Mouse (Mus musculus) hindbrain, embryonic 16.5 days (tissue): ENCODE data around the gene Hist2h2ab. TPM values are rescaled to one million over a fixed set of nuclear protein-coding genes. Genes with fewer than 3 reads are reported as not detected.
"Not testable (repeated sequence)": the region's sequence is repeated elsewhere in the genome, so short reads cannot be mapped to it uniquely, and the experiment has no call there.

Experiments
- ATAC-seq: fragments of 200-750 bp; cut with Nextera tagmentation; 2 replicates; pipeline ENCODE4 v1.8.0; 2017; ENCODE audit warnings: moderate TSS enrichment, moderate library complexity
- H3K27ac ChIP-seq: fragments of 300-500 bp; sonication (generic); 2 replicates; pipeline ENCODE4 v1.5.1; 2014; ENCODE audit warnings: low read depth, mild to moderate bottlenecking, control low read depth, low read length, moderate library complexity
- H3K27me3 ChIP-seq: fragments of 300-500 bp; sonication (generic); replicated peaks from 2 replicates; pipeline ENCODE4 v1.6.1; 2014; ENCODE audit warnings: low read length; ENCODE audit not compliant: control insufficient read depth, insufficient read depth
- H3K36me3 ChIP-seq: fragments of 300-500 bp; sonication (generic); 2 replicates; pipeline ENCODE4 v1.6.1; 2014; ENCODE audit warnings: mild to moderate bottlenecking, low read length, moderate library complexity, mixed read lengths; ENCODE audit not compliant: control insufficient read depth, insufficient read depth
- H3K4me1 ChIP-seq: fragments of 300-500 bp; sonication (generic); 2 replicates; pipeline ENCODE4 v1.6.1; 2014; ENCODE audit warnings: low read depth, low read length; ENCODE audit not compliant: control insufficient read depth, insufficient read depth
- H3K4me2 ChIP-seq: fragments of 300-500 bp; sonication (generic); 2 replicates; pipeline ENCODE4 v1.6.1; 2014; ENCODE audit warnings: mild to moderate bottlenecking, low read length, control low read depth, moderate library complexity
- H3K4me3 ChIP-seq: fragments of 300-500 bp; sonication (generic); 2 replicates; pipeline ENCODE4 v1.5.1; 2014; ENCODE audit warnings: mild to moderate bottlenecking, low read length, control low read depth, moderate library complexity
- H3K9ac ChIP-seq: fragments of 300-500 bp; sonication (generic); 2 replicates; pipeline ENCODE4 v1.6.1; 2014; ENCODE audit warnings: low read depth, mild to moderate bottlenecking, control low read depth, low read length, moderate library complexity
- H3K9me3 ChIP-seq: fragments of 300-500 bp; sonication (generic); 2 replicates; pipeline ENCODE4 v1.6.1; 2014; ENCODE audit warnings: mild to moderate bottlenecking, low read length, moderate library complexity; ENCODE audit not compliant: control insufficient read depth
- WGBS: fragments of 180-500 bp; shearing (Covaris S2); extraction: QIAGEN DNeasy Blood & Tissue Kit; methylation state at CpG from one replicate; pipeline ENCODE4 v1.1.7; 2014; 5-methylcytosine and 5-hydroxymethylcytosine counted together
- polyA plus RNA-seq: library from polyadenylated mRNA; unstranded; fragments of >200 nt; fragmentation: Nextera tagmentation; extraction: Ambion mirVana; gene quantifications from 2 replicates; pipeline ENCODE4 v1.2.1, GENCODE M21; 2015

Gene Hist2h2ab
- polyA plus RNA-seq, 1 experiment from 2014 or later, result not detected

- under 1% methylated on average over 21 of the region's 47 CpGs for WGBS
- not testable (repeated sequence) for H3K36me3 ChIP-seq, H3K9me3 ChIP-seq, H3K27me3 ChIP-seq
- H3K4me1 ChIP-seq, result peaks cover 21% of the 10 kb centered on the region
- peak overlapping the region; percentile 95 for H3K27ac ChIP-seq
- peak overlapping the region; percentile 77 for H3K4me2 ChIP-seq
- peak overlapping the region; percentile 60 for H3K4me3 ChIP-seq
- H3K9ac ChIP-seq, result peak overlapping the region; percentile 77
- ATAC-seq, result peak; percentile 7
Measured at GRCm38 (mm10) chr3:96220131-96220764, 583 bp downstream of the Hist2h2ab start.

GRCm38 (mm10) chr3:96220765-96221639 lies 1.3 kb downstream of the Hist2h2ab start, which contains the start of the genes Hist2h2ac and Hist2h2be:
Gene Hist2h2ac (minus strand): TSS chr3:96220880.
Gene Hist2h2be (plus strand): TSS chr3:96221119.
- H3K4me2 ChIP-seq, result peak within 1 kb of the TSS; percentile 77
- H3K4me3 ChIP-seq, result peak within 1 kb of the TSS; percentile 60
- ATAC-seq, result peak; percentile 89
- no peaks in the 10 kb centered on the region for H3K9me3 ChIP-seq
- under 1% methylated on average over 43 of the region's 43 CpGs for WGBS
- no peaks in the 10 kb centered on the region for H3K27me3 ChIP-seq
- H3K27ac ChIP-seq, result peak within 1 kb of the TSS; percentile 95
- H3K4me1 ChIP-seq, result peaks cover 21% of the 10 kb centered on the region
- no peaks in the 10 kb centered on the region for H3K36me3 ChIP-seq
- peak within 1 kb of the TSS; percentile 77 for H3K9ac ChIP-seq

GRCm38 (mm10) chr3:96221640-96222038 lies 2.0 kb downstream of the Hist2h2ab start:
- no peak for ATAC-seq
- 22% methylated on average over 9 of the region's 9 CpGs for WGBS
- H3K27me3 ChIP-seq, result no peaks in the 10 kb centered on the region
- H3K27ac ChIP-seq, result peak overlapping the region; percentile 95
- H3K4me3 ChIP-seq, result peak overlapping the region; percentile 60
- H3K36me3 ChIP-seq, result no peaks in the 10 kb centered on the region
- peaks cover 21% of the 10 kb centered on the region for H3K4me1 ChIP-seq
- H3K9me3 ChIP-seq, result no peaks in the 10 kb centered on the region
- H3K4me2 ChIP-seq, result peak overlapping the region; percentile 77
- H3K9ac ChIP-seq, result peak overlapping the region; percentile 67

- Histone ChIP-seq H3K9me3 (no peaks in the 10 kb centered on the region), H3K9ac (no peak overlapping the region), H3K36me3 (no peaks in the 10 kb centered on the region), H3K27ac (no peak overlapping the region), H3K4me1 (peaks cover 21% of the 10 kb centered on the region), H3K27me3 (no peaks in the 10 kb centered on the region), H3K4me2 (peak overlapping the region; percentile 8; the same call in 1 of the 2 replicates), H3K4me3 (no peak overlapping the region)
- ATAC-seq, result no peak
- WGBS, result 84% methylated on average over 4 of the region's 4 CpGs
Measured at GRCm38 (mm10) chr3:96222774-96223173, 3.1 kb downstream of the Hist2h2ab start.

GRCm38 (mm10) chr3:96225421-96225820 lies 5.8 kb downstream of the Hist2h2ab start:
- 10% methylated on average over 2 of the region's 2 CpGs for WGBS
- Histone ChIP-seq H3K9me3 (no peaks in the 10 kb centered on the region), H3K9ac (no peak overlapping the region), H3K4me2 (no peak overlapping the region), H3K4me3 (no peak overlapping the region), H3K27ac (no peak overlapping the region), H3K4me1 (peaks cover 15% of the 10 kb centered on the region), H3K36me3 (no peaks in the 10 kb centered on the region), H3K27me3 (no peaks in the 10 kb centered on the region)
- ATAC-seq, result no peak

GRCm38 (mm10) chr3:96226695-96227648 lies 7.3 kb downstream of the Hist2h2ab start:
- Histone ChIP-seq H3K9me3 (no peaks in the 10 kb centered on the region), H3K27me3 (no peaks in the 10 kb centered on the region), H3K4me2 (no peak overlapping the region), H3K4me3 (no peak overlapping the region), H3K4me1 (peaks cover 8% of the 10 kb centered on the region), H3K36me3 (no peaks in the 10 kb centered on the region), H3K9ac (no peak overlapping the region), H3K27ac (no peak overlapping the region)
- 72% methylated on average over 8 of the region's 8 CpGs for WGBS
- no peak for ATAC-seq

- ATAC-seq, result no peak
- Histone ChIP-seq H3K4me1 (no peaks in the 10 kb centered on the region), H3K4me2 (no peak overlapping the region), H3K27ac (no peak overlapping the region), H3K4me3 (no peak overlapping the region), H3K27me3 (no peaks in the 10 kb centered on the region), H3K9ac (no peak overlapping the region), H3K9me3 (no peaks in the 10 kb centered on the region), H3K36me3 (no peaks in the 10 kb centered on the region)
- whole genome bisulfite sequencing, result 83% methylated on average over 2 of the region's 2 CpGs
Measured at GRCm38 (mm10) chr3:96228828-96229227, 9.2 kb downstream of the Hist2h2ab start.

GRCm38 (mm10) chr3:96230404-96230803 lies 10.7 kb downstream of the Hist2h2ab start:
- Histone ChIP-seq H3K27ac (no peak overlapping the region), H3K9me3 (no peaks in the 10 kb centered on the region), H3K4me2 (no peak overlapping the region), H3K9ac (no peak overlapping the region), H3K4me1 (no peaks in the 10 kb centered on the region), H3K36me3 (no peaks in the 10 kb centered on the region), H3K4me3 (no peak overlapping the region), H3K27me3 (no peaks in the 10 kb centered on the region)
- 79% methylated on average over 2 of the region's 2 CpGs for WGBS
- ATAC-seq, result no peak
